Mouse (Mus musculus) heart, embryonic 14.5 days (tissue): Measurements from ENCODE around the gene Ccnl2. TPM values are rescaled to one million over a fixed set of nuclear protein-coding genes. Genes with fewer than 3 reads are reported as not detected.

Experiments
- ATAC-seq: fragments of 200-750 bp; cut with Nextera tagmentation; 2 replicates; pipeline ENCODE4 v1.8.0; 2017; ENCODE audit warnings: low read depth, moderate TSS enrichment; ENCODE audit not compliant: insufficient number of reproducible peaks, insufficient read depth, low FRiP score
- H3K27ac ChIP-seq, 2 experiments: fragments of 200-500 bp in 1 of 2; fragments of 300-500 bp in 1 of 2; sonication (generic) in 1 of 2; replicated peaks in 1 of 2; 2 replicates each; pipeline ENCODE4 v1.5.1; 2012 to 2014; ENCODE audit warnings: low read depth in 2 of 2, low read length in 2 of 2, control low read depth in 1 of 2, mild to moderate bottlenecking in 1 of 2, mixed read lengths in 1 of 2; ENCODE audit not compliant: control insufficient read depth in 1 of 2, insufficient read depth in 1 of 2
- H3K27me3 ChIP-seq: fragments of 300-500 bp; sonication (generic); 2 replicates; pipeline ENCODE4 v1.6.1; 2014; ENCODE audit warnings: mild to moderate bottlenecking, low read length, control low read depth; ENCODE audit not compliant: control insufficient read depth, insufficient read depth
- H3K36me3 ChIP-seq: fragments of 300-500 bp; sonication (generic); 2 replicates; pipeline ENCODE4 v1.6.1; 2014; ENCODE audit warnings: mild to moderate bottlenecking, control low read depth, low read length, mixed read lengths; ENCODE audit not compliant: control insufficient read depth, insufficient read depth
- H3K4me1 ChIP-seq, 2 experiments: fragments of 200-500 bp in 1 of 2; fragments of 300-500 bp in 1 of 2; sonication (generic) in 1 of 2; 2 replicates each; pipeline ENCODE4 v1.6.1; 2012 to 2014; ENCODE audit warnings: low read length in 2 of 2, control low read depth in 1 of 2, mixed read lengths in 1 of 2; ENCODE audit not compliant: control insufficient read depth in 2 of 2, insufficient read depth in 2 of 2
- H3K4me2 ChIP-seq: fragments of 300-500 bp; sonication (generic); 2 replicates; pipeline ENCODE4 v1.6.1; 2014; ENCODE audit warnings: mild to moderate bottlenecking, low read length
- H3K4me3 ChIP-seq, 2 experiments: fragments of 200-500 bp in 1 of 2; fragments of 300-500 bp in 1 of 2; sonication (generic) in 1 of 2; 2 replicates each; pipeline ENCODE4 v1.5.1; 2012 to 2014; ENCODE audit warnings: low read length in 2 of 2, mild to moderate bottlenecking in 2 of 2, control low read depth in 1 of 2, low read depth in 1 of 2, moderate library complexity in 1 of 2; ENCODE audit not compliant: control insufficient read depth in 1 of 2, insufficient read depth in 1 of 2
- H3K9ac ChIP-seq: fragments of 300-500 bp; sonication (generic); 2 replicates; pipeline ENCODE4 v1.6.1; 2014; ENCODE audit warnings: mild to moderate bottlenecking, low read length
- H3K9me3 ChIP-seq: fragments of 300-500 bp; sonication (generic); 2 replicates; pipeline ENCODE4 v1.6.1; 2016; ENCODE audit warnings: low read length, control low read depth; ENCODE audit not compliant: control insufficient read depth
- WGBS: fragments of 180-500 bp; shearing (Covaris S2); extraction: QIAGEN DNeasy Blood & Tissue Kit; methylation state at CpG from one replicate; pipeline ENCODE4 v1.1.7; 2014; 5-methylcytosine and 5-hydroxymethylcytosine counted together
- polyA plus RNA-seq: library from polyadenylated mRNA; unstranded; fragments of >200 nt; fragmentation: Nextera tagmentation; extraction: Ambion mirVana; gene quantifications from 2 replicates; pipeline ENCODE4 v1.2.1, GENCODE M21; 2014

The Ccnl2 gene
- polyA plus RNA-seq, 1 experiment from 2014 or later: 120 TPM

DNA sequence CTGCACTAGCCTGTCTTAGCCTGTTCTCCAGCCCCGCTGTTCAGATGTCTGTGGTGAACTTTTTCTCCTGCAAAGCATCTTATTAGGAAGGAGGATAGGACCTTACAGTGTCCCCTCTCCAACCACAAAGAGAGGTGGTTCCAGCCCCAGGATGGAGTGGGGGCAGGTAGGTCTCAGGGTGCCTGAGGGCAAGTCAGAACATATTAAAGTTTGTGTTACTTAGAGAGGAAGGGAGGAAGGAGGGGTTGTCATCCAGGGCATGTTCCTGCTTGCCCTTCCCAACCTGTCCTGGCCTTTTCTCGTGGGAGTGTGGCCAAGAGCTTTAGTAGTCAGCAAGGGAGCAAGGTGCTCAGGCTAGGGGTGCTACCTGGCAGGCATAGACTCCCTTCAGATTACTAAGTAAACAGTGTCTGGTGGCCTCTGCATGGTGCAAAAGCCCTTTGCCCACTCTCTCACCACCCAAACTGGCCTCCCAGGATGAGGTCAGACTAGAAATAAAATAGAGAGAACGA, 21.6 kb upstream of the Ccnl2 start:
- H3K4me3 ChIP-seq: no peak overlapping the region
- no peak overlapping the region for H3K27ac ChIP-seq
- no peaks in the 10 kb centered on the region for H3K36me3 ChIP-seq
- H3K27me3 ChIP-seq: no peaks in the 10 kb centered on the region
- H3K9me3 ChIP-seq: no peaks in the 10 kb centered on the region
- H3K4me1 ChIP-seq: peaks cover 0 to 4% of the 10 kb centered on the region in 2 experiments; a peak in 2 of 4 replicates
- H3K4me2 ChIP-seq: no peak overlapping the region
- no peak overlapping the region for H3K9ac ChIP-seq
- 66% methylated on average over 3 of the region's 3 CpGs for WGBS
- no peak for ATAC-seq

DNA sequence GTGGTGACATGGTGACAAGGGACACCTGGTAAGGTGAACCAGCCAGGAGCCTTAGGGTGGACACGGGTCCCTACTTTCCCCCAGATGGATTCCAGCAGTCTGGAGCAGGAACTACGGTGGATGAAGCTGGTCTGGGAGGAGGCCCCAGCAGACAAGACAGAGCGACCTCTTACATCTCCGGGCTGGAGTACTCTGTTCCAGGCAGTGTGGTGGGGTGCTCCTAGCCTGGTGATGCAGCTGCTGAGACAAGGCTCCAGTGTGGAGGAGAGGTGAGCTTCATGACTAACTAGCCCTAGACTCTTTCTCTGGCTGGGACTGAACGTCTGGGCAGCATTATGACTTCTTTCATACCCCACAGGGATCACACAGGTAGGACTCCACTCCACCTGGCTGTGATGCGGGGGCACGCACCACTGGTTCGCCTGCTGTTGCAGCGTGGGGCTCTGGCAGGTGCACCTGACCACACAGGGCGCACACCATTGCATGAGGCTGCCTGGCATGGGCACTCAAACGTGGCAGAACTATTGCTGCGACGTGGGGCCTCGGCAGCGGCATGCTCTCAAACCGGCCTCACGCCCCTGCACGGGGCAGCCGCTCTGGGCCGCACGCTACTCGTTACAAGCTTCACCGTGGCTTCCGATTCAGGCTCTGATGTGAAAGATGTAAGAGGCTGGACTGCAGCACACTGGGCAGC, 20.9 kb upstream of the Ccnl2 start:
- WGBS: 61% methylated on average over 24 of the region's 24 CpGs
- no peak for ATAC-seq
- Histone ChIP-seq H3K4me1 (no peaks in the 10 kb centered on the region), H3K27ac (no peak overlapping the region), H3K9ac (no peak overlapping the region), H3K4me3 (no peak overlapping the region), H3K4me2 (no peak overlapping the region), H3K9me3 (no peaks in the 10 kb centered on the region), H3K27me3 (no peaks in the 10 kb centered on the region), H3K36me3 (no peaks in the 10 kb centered on the region)

DNA sequence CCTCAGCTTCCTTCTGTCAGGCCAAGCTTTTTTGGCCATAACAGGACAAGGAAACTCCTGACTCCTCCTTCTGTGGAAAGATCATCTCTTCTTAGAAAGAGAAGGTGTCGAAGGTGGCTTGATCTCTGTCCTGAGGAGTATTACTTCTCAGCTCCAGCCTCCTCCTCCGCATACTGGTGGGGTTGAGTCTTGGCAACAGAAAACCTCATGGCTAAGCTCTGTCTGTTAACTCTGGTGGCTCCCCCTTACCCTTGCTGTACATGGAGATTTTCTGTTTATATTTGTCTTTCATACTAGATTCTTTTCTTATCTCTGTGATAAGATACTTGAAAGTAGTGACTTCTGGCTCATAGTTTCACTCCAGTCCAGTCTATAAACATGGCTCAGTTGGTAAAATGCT, 18.6 kb upstream of the Ccnl2 start:
- ATAC-seq: no peak
- WGBS: 53% methylated on average over 2 of the region's 2 CpGs
- Histone ChIP-seq H3K27ac (no peak overlapping the region), H3K4me2 (no peak overlapping the region), H3K4me3 (no peak overlapping the region), H3K4me1 (no peaks in the 10 kb centered on the region), H3K36me3 (no peaks in the 10 kb centered on the region), H3K9me3 (no peaks in the 10 kb centered on the region), H3K27me3 (no peaks in the 10 kb centered on the region; the same call in 1 of the 2 replicates), H3K9ac (no peak overlapping the region)

DNA sequence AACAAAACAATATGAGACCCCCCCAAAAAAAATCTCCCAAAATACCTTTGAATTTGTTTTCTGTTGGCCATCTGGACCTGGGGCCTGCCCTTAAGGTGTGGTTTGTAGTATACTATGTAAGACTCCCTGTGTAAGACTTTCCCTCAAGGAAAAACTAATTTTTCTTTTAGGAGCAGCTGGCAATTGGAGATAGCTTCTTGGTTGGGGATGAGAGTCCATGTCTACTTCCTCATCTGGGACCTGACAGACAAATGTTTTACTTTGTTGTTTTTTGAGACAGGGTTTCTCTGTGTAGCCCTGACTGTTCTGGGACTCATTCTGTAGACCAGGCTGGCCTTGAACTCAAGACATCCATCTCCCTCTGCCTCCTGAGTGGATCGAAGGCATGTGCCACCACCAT, 10.2 kb upstream of the Ccnl2 start:
- peaks cover 6 to 14% of the 10 kb centered on the region in 2 experiments for H3K4me1 ChIP-seq
- H3K9me3 ChIP-seq: no peaks in the 10 kb centered on the region
- no peaks in the 10 kb centered on the region; the same call in 1 of the 2 replicates for H3K27me3 ChIP-seq
- 100% methylated on average over 1 of the region's 1 CpGs for WGBS
- no peak overlapping the region for H3K4me3 ChIP-seq
- no peak overlapping the region for H3K4me2 ChIP-seq
- H3K9ac ChIP-seq: no peak overlapping the region
- no peak for ATAC-seq
- H3K36me3 ChIP-seq: peaks cover 20% of the 10 kb centered on the region
- H3K27ac ChIP-seq: no peak overlapping the region

DNA sequence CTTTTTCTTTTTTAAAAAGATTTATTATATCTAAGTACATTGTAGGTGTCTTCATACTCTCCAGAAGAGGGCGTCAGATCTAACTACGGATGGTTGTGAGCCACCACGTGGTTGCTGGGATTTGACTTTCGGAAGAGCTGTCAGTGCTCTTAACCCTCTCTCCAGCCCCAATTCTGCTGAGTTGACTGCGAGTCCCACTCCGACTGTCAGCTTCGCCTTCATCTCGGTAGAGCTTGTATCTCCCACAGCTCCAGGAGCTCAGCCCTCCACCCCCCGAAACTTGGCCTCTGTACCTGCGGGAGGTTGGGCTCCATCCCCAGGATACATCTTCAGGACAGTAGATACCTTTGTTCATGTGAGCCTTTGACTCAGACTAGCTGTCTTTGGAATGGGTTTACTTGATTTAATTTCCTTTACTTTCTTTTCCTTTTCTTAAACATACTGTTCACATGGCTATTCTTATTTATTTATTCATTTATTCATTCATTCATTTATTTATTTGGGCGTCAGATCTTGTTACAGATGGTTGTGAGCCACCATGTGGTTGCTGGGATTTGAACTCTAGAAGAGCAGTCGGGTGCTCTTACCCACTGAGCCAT, 9.4 kb upstream of the Ccnl2 start, which contains the start of gene Mrpl20:
Gene Mrpl20, plus strand, starts transcription at position 138 of the 599 bp plus-strand sequence.
- no peaks in the 10 kb centered on the region for H3K27me3 ChIP-seq
- peak within 1 kb of the TSS; percentile 40 to 48 for H3K27ac ChIP-seq
- ATAC-seq: no peak
- H3K4me3 ChIP-seq: peak within 1 kb of the TSS; percentile 73 to 74
- 6% methylated on average over 12 of the region's 12 CpGs for WGBS
- H3K4me1 ChIP-seq: peaks cover 6 to 14% of the 10 kb centered on the region in 2 experiments
- H3K9me3 ChIP-seq: no peaks in the 10 kb centered on the region
- peak within 1 kb of the TSS; percentile 79 for H3K4me2 ChIP-seq
- H3K9ac ChIP-seq: peak within 1 kb of the TSS; percentile 83
- H3K36me3 ChIP-seq: peaks cover 27% of the 10 kb centered on the region

DNA sequence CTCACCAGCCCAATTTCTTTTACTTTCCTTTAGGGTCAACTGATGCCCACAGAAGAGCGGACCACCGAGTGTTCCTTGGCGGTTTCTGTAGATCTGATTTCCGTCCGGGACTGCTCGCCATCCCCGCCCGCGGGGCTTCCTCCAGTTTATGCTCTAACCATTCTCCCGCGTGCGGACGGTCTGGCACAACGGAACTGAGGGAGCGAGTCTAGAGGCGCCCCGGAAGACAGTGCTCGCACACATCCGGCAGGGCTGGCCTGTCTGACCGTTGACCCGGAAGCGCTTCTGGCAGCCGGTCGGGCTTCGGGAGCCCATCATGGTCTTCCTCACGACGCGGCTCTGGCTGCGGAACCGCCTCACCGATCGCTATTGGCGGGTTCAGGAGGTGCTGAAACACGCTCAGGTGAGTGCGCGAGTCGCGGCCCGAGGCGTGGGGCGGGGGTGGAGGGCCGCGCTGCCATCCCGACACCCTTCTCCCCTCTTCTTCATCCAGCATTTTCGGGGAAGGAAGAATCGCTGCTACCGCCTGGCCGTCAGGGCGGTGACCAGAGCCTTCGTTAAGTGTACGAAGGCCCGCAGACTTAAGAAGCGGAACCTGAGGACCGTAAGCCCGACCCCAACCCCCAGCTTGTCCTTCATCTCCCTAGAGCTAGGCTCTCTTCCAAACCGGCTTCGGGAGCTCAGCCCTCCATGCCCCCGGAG, 8.8 kb upstream of the Ccnl2 start:
- peak; percentile 96 for ATAC-seq
- Histone ChIP-seq H3K9ac (peak overlapping the region; percentile 83), H3K9me3 (no peaks in the 10 kb centered on the region), H3K27ac (peak overlapping the region; percentile 40 to 48), H3K27me3 (no peaks in the 10 kb centered on the region), H3K4me2 (peak overlapping the region; percentile 79), H3K36me3 (peaks cover 34% of the 10 kb centered on the region), H3K4me3 (peak overlapping the region; percentile 73 to 74), H3K4me1 (peaks cover 6 to 14% of the 10 kb centered on the region in 2 experiments)
- under 1% methylated on average over 58 of the region's 58 CpGs for WGBS

DNA sequence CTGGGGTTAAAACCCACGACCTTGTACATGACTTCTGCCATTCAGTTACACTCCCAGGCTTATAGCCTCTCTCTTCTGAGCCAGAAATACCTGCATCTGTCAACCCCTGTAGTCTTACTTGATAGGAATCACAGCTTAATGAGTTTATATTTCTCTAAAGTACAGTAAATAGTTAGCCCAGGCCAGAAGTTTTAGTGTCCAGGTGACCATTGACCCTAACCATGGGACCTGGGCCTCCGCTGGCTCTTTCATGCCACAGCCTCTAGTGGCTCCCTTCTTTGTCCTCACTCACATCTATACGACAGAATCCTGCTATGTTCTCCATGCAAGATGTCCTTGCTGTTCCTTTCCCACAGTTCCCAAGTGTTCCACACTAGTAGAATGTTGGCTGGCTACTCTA, 4.4 kb upstream of the Ccnl2 start:
- peaks cover 6 to 20% of the 10 kb centered on the region in 2 experiments for H3K4me1 ChIP-seq
- no peak overlapping the region for H3K4me3 ChIP-seq
- H3K9ac ChIP-seq: no peak overlapping the region
- no peaks in the 10 kb centered on the region for H3K27me3 ChIP-seq
- H3K9me3 ChIP-seq: no peaks in the 10 kb centered on the region
- no peak overlapping the region for H3K27ac ChIP-seq
- ATAC-seq: no peak
- H3K36me3 ChIP-seq: peaks cover 60% of the 10 kb centered on the region
- WGBS: 81% methylated on average over 3 of the region's 3 CpGs
- no peak overlapping the region for H3K4me2 ChIP-seq
